Mouse (Mus musculus) ovary, postnatal 10 days (tissue): ENCODE measurements at regions not wholly inside any gene's neighbourhood (a gene's known extent, or its start where the extent isn't known, plus 50 kb on each side); places are given as distances from the start of the nearest gene placed in this dataset.

Experiments used
- DNase-seq: peaks from one replicate; pipeline ENCODE4 v3.0.0; 2022; ENCODE audit warnings: low spot score

- no peak for DNase-seq
Measured at GRCm38 (mm10) chr7:133521936-133522335, 80.0 kb downstream of the Tex36 start.

GRCm38 (mm10) chr7:133518926-133519325 lies 83.0 kb downstream of the Tex36 start:
- no peak for DNase-seq

- no peak for DNase-seq
Measured at GRCm38 (mm10) chr7:133517576-133517975, 84.4 kb downstream of the Tex36 start.

- no peak for DNase-seq
Measured at GRCm38 (mm10) chr7:133510926-133511325, 91.0 kb downstream of the Tex36 start.

GRCm38 (mm10) chr7:133509486-133509885 lies 92.5 kb downstream of the Tex36 start:
- no peak for DNase-seq

- DNase-seq: no peak
Measured at GRCm38 (mm10) chr7:133508370-133509012, 93.5 kb downstream of the Tex36 start.

GRCm38 (mm10) chr7:133505628-133506027 lies 96.3 kb downstream of the Tex36 start:
- DNase-seq: no peak

GRCm38 (mm10) chr7:133503946-133504345 lies 98.0 kb downstream of the Tex36 start:
- no peak for DNase-seq

GRCm38 (mm10) chr7:133502731-133503130 lies 99.2 kb downstream of the Tex36 start:
- DNase-seq: no peak

GRCm38 (mm10) chr7:133497551-133497950 lies 104.4 kb downstream of the Tex36 start:
- DNase-seq: no peak

- no peak for DNase-seq
Measured at GRCm38 (mm10) chr7:133494982-133495550, 106.9 kb downstream of the Tex36 start.

GRCm38 (mm10) chr7:133494256-133494981 lies 107.5 kb downstream of the Tex36 start:
- DNase-seq: no peak

GRCm38 (mm10) chr7:133492626-133493025 lies 109.3 kb downstream of the Tex36 start:
- DNase-seq: no peak

- DNase-seq: no peak
Measured at GRCm38 (mm10) chr7:133487887-133488630, 113.9 kb downstream of the Tex36 start.

GRCm38 (mm10) chr7:133484430-133484841 lies 117.5 kb downstream of the Tex36 start:
- no peak for DNase-seq

GRCm38 (mm10) chr7:133481529-133481928 lies 120.4 kb downstream of the Tex36 start:
- no peak for DNase-seq

GRCm38 (mm10) chr7:133479679-133480078 lies 122.3 kb downstream of the Tex36 start:
- no peak for DNase-seq

GRCm38 (mm10) chr7:133477933-133478332 lies 124.0 kb downstream of the Tex36 start:
- DNase-seq: no peak

GRCm38 (mm10) chr7:133477221-133477620 lies 124.7 kb downstream of the Tex36 start:
- DNase-seq: no peak

GRCm38 (mm10) chr7:133471706-133472105 lies 130.3 kb downstream of the Tex36 start:
- no peak for DNase-seq

GRCm38 (mm10) chr7:133470620-133470958 lies 131.4 kb downstream of the Tex36 start:
- DNase-seq: no peak

GRCm38 (mm10) chr7:133469952-133470619 lies 131.9 kb downstream of the Tex36 start:
- DNase-seq: no peak
